Mouse (Mus musculus): Measurements from ENCODE around the gene Slc2a12. TPM values are rescaled to one million over a fixed set of nuclear protein-coding genes. Genes with fewer than 3 reads are reported as not detected.

Slc2a12 gene
- total RNA-seq, 2 experiments from 2014 or later = 3.5 to 5.0 TPM

- DNase-seq (ENCODE audit: low spot score in 2 of 2) = peak in 1 of 2 experiments; percentile 80
- intact Hi-C loops (cut with DNase I) = loop anchor here (1.0 to 5.0 kb wide), 2 partner anchors 95 to 117 kb away; no protein-coding TSS in a partner anchor
These were observed 69.7 kb downstream of the Slc2a12 start for GRCm38 (mm10) chr10:22714520-22714919.

- DNase-seq (ENCODE audit: low spot score in 2 of 2) = no peak
- intact Hi-C loops (cut with DNase I) = no loop called here
These were observed 73.7 kb downstream of the Slc2a12 start for GRCm38 (mm10) chr10:22718475-22718874.

- intact Hi-C loops (cut with DNase I) = no loop called here
- DNase-seq (ENCODE audit: low spot score in 2 of 2) = no peak
These were observed 76.1 kb downstream of the Slc2a12 start for GRCm38 (mm10) chr10:22720781-22721529.

- intact Hi-C loops (cut with DNase I) = no loop called here
- DNase-seq (ENCODE audit: low spot score in 2 of 2) = no peak
These were observed 80.4 kb downstream of the Slc2a12 start for GRCm38 (mm10) chr10:22725166-22725565.

- intact Hi-C loops (cut with DNase I) = no loop called here
- no peak for DNase-seq (ENCODE audit: low spot score in 2 of 2)
These were observed 81.5 kb downstream of the Slc2a12 start for GRCm38 (mm10) chr10:22726295-22726694.

- intact Hi-C loops (cut with DNase I) = no loop called here
- DNase-seq (ENCODE audit: low spot score in 2 of 2) = no peak
These were observed 83.4 kb downstream of the Slc2a12 start for GRCm38 (mm10) chr10:22728257-22728656.

GRCm38 (mm10) chr10:22730266-22730991 is 85.6 kb downstream of the Slc2a12 start:
- intact Hi-C loops (cut with DNase I) = loop anchor here (5.0 kb wide), 2 partner anchors 718 to 1057 kb away; partner anchors contain the start of gene Rps12
- DNase-seq (ENCODE audit: low spot score in 2 of 2) = peak in 1 of 2 experiments; percentile 50

- no peak for DNase-seq (ENCODE audit: low spot score in 2 of 2)
- intact Hi-C loops (cut with DNase I) = loop anchor here (5.0 kb wide), 2 partner anchors 719 to 1056 kb away; partner anchors contain the start of gene Rps12
These were observed 86.1 kb downstream of the Slc2a12 start for GRCm38 (mm10) chr10:22730992-22731271.

- intact Hi-C loops (cut with DNase I) = loop anchor here (5.0 kb wide), 2 partner anchors 719 to 1056 kb away; partner anchors contain the start of gene Rps12
These were observed 86.7 kb downstream of the Slc2a12 start, which contains the start of gene Tbpl1 for GRCm38 (mm10) chr10:22731272-22732093. Gene Tbpl1 (minus strand): TSS chr10:22731938.

GRCm38 (mm10) chr10:22732181-22732580 is 87.4 kb downstream of the Slc2a12 start:
- DNase-seq (ENCODE audit: low spot score in 2 of 2) = no peak
- intact Hi-C loops (cut with DNase I) = loop anchor here (5.0 kb wide), 2 partner anchors 720 to 1055 kb away; partner anchors contain the start of gene Rps12

More at GRCm38 (mm10) chr10:22731272-22732093, 86.7 kb downstream of the Slc2a12 start, which contains the start of gene Tbpl1:
- peak; percentile 96 to 97 for DNase-seq (ENCODE audit: low spot score in 2 of 2)

- no peak for DNase-seq (ENCODE audit: low spot score in 2 of 2)
These were observed 101.1 kb downstream of the Slc2a12 start for GRCm38 (mm10) chr10:22745922-22746321.

GRCm38 (mm10) chr10:22746334-22747322 is 101.8 kb downstream of the Slc2a12 start:
- DNase-seq (ENCODE audit: low spot score in 2 of 2) = peak in 1 of 2 experiments; percentile 24

More at GRCm38 (mm10) chr10:22745922-22746321, 101.1 kb downstream of the Slc2a12 start:
- intact Hi-C loops (cut with DNase I) = no loop called here

GRCm38 (mm10) chr10:22751175-22751682 is 106.4 kb downstream of the Slc2a12 start:
- no peak for DNase-seq (ENCODE audit: low spot score in 2 of 2)
- intact Hi-C loops (cut with DNase I) = no loop called here

More at GRCm38 (mm10) chr10:22746334-22747322, 101.8 kb downstream of the Slc2a12 start:
- intact Hi-C loops (cut with DNase I) = no loop called here

Small RNA genes lying within 50 kb of the gene (microRNA-seq; reads per million reads assigned to microRNA genes)
- gene Mir7663 = 0 to 0.50 reads per million in 2 experiments

Other genes starting within 250 kb of the Slc2a12 start
- 10 to 100 TPM; 68.2 to 69.8 TPM for gene Tbpl1, start 86.9 kb downstream of the Slc2a12 start, total RNA-seq (2021)
- not detected for gene Tcf21, start 175.2 kb downstream of the Slc2a12 start, total RNA-seq (2021)